Mouse (Mus musculus) MEL (cell line): Measurements from ENCODE around the gene Myo18a.

Experiments used
- CTCF ChIP-seq, 3 experiments: IDR thresholded peaks in 2 of 3; conservative IDR thresholded peaks in 1 of 3; 2 replicates each; pipeline ENCODE4 v1.5.1; 2011 to 2012; ENCODE audit warnings: low read length in 3 of 3, low read depth in 2 of 3, mild to moderate bottlenecking in 2 of 3, improper control_type of control experiment in 1 of 3, inconsistent platforms in 1 of 3, mixed read lengths in 1 of 3, moderate library complexity in 1 of 3; ENCODE audit not compliant: control insufficient read depth in 1 of 3, insufficient read depth in 1 of 3, poor library complexity in 1 of 3, severe bottlenecking in 1 of 3
- GATA1 ChIP-seq: IDR thresholded peaks from 2 replicates; pipeline ENCODE4 v1.6.1; 2011; ENCODE audit warnings: low read depth, low read length, improper control_type of control experiment
- POLR2A ChIP-seq, 2 experiments: IDR thresholded peaks; 2 replicates each; pipeline ENCODE4 v1.6.1; 2011 to 2012; ENCODE audit warnings: low read length in 2 of 2, mild to moderate bottlenecking in 2 of 2, control low read depth in 1 of 2, improper control_type of control experiment in 1 of 2, low read depth in 1 of 2, moderate library complexity in 1 of 2; ENCODE audit not compliant: control insufficient read depth in 1 of 2, insufficient read depth in 1 of 2, poor library complexity in 1 of 2
- ZC3H11A ChIP-seq: IDR thresholded peaks from 2 replicates; pipeline ENCODE4 v1.6.1; 2012; ENCODE audit warnings: low read depth, mild to moderate bottlenecking, inconsistent platforms, low read length, improper control_type of control experiment

DNA sequence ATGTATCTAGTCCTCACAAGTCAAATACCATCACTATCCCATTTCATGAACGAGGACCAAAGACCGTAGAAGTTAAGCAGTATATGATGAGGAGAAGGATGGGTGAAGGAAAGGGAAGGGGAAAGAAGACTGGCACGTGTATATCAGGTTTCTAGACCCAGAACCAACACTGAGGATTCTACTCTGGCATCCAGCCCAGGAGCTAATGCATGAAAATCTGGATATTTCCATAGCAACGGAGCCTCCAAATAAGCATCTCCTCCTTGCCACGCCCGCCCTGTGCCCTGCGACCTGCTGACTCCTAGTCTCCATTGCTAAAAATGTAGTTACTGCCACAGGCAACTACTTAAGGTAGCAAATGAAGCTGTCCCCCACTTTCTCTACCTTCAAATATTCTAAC, 38.3 kb upstream of the Myo18a start:
- no peak for TF ChIP-seq POLR2A (IDR thresholded peaks at IDR 0.05; ENCODE audit: control insufficient read depth in 1 of 2, insufficient read depth in 1 of 2, low read depth in 1 of 2, low read length in 2 of 2, poor library complexity in 1 of 2)
- TF ChIP-seq CTCF (IDR thresholded peaks at IDR 0.05 in 2 of 3, conservative IDR thresholded peaks at IDR 0.05 in 1 of 3; ENCODE audit: control insufficient read depth in 1 of 3, insufficient read depth in 1 of 3, low read depth in 2 of 3, low read length in 3 of 3, poor library complexity in 1 of 3, severe bottlenecking in 1 of 3): no peak
- no peak for TF ChIP-seq GATA1
- no peak for TF ChIP-seq ZC3H11A
